Mouse (Mus musculus): Measurements from ENCODE around the gene Tnpo2. TPM values are rescaled to one million over a fixed set of nuclear protein-coding genes. Genes with fewer than 3 reads are reported as not detected.

Tnpo2 gene
- polyA plus RNA-seq, 1 experiment from 2014 or later = 17.9 TPM

DNA sequence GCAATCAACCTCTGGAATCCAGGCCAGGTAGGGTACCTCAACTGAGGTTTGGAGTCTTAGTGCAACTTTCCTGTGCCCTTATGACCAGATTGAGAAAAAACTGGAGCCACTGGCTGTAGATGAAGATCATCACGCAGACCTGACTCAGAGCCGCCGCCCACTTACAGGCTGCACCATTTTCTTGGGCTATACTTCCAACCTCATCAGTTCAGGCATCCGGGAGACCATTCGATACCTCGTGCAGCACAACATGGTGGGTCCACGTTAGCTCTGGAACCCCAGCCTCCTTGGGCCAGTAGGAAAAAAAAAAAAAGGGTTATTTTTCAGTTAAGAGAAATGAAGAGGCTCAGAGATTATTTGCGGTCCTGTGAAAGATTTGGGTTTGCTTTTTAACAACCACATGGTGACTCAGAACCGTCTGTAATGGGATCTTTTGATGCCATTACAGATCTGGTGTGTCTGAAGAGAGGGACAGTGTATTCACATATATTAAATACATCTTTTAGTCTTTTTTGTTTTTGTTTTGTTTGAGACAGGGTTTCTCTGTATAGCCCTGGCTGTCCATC, 35.7 kb downstream of the Tnpo2 start:
- 0 out of 2 replicates have a peak, but pooled peaks have one; percentile 20 for ATAC-seq (ENCODE audit: insufficient read depth)
- DNase-seq = no peak
- Histone ChIP-seq H3K4me3 (ENCODE audit: low read depth, low read length) (peak overlapping the region; percentile 71), H3K27me3 (ENCODE audit: insufficient read depth, low read length) (no peaks in the 10 kb centered on the region), H3K36me3 (ENCODE audit: insufficient read depth) (peaks cover 39% of the 10 kb centered on the region), H3K9me3 (ENCODE audit: low read depth, low read length) (no peaks in the 10 kb centered on the region), H3K4me2 (peak overlapping the region; percentile 81), H3K4me1 (ENCODE audit: insufficient read depth) (peaks cover 6% of the 10 kb centered on the region; the same call in 1 of the 2 replicates), H3K9ac (peak overlapping the region; percentile 74), H3K27ac (ENCODE audit: low read depth) (peak overlapping the region; percentile 95; the same call in 1 of the 2 replicates)
- 30% methylated on average over 9 of the region's 9 CpGs for WGBS
- TF ChIP-seq CTCF (IDR thresholded peaks at IDR 0.05; ENCODE audit: low read depth) = no peak

DNA sequence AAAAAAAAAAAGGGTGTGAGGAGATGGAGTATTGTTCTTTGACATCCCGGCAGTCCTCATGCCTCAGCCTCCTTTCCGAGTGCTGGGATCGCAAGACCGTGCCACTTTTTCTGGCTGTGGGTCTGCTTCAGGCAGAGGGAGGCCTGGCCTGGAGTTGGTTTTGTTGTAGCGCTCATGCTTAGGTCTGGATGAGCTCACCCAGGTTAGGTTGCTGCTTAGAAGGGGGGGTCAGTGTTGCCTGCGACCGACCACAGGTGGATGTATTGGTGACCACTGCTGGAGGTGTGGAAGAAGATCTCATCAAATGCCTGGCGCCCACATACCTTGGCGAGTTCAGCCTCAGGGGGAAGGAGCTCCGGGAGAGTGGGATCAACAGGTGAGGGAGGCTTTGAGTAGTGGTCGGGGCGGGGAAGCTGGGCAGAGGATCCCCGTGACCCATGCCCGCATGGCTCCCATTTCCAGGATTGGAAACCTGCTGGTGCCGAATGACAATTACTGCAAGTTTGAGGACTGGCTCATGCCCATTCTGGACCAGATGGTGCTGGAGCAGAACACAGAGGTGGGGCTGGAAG, 36.4 kb downstream of the Tnpo2 start:
- DNase-seq (no peak), ATAC-seq (ENCODE audit: insufficient read depth) (no peak)
- peak overlapping the region; percentile 81 for H3K4me2 ChIP-seq
- H3K4me3 ChIP-seq (ENCODE audit: low read depth, low read length) = no peak overlapping the region
- peaks cover 6% of the 10 kb centered on the region; the same call in 1 of the 2 replicates for H3K4me1 ChIP-seq (ENCODE audit: insufficient read depth)
- TF ChIP-seq CTCF (IDR thresholded peaks at IDR 0.05; ENCODE audit: low read depth) = no peak
- H3K9me3 ChIP-seq (ENCODE audit: low read depth, low read length) = no peaks in the 10 kb centered on the region
- no peak overlapping the region for H3K9ac ChIP-seq
- H3K27me3 ChIP-seq (ENCODE audit: insufficient read depth, low read length) = no peaks in the 10 kb centered on the region
- 86% methylated on average over 15 of the region's 15 CpGs for WGBS
- no peak overlapping the region for H3K27ac ChIP-seq (ENCODE audit: low read depth)
- peaks cover 43% of the 10 kb centered on the region for H3K36me3 ChIP-seq (ENCODE audit: insufficient read depth)

DNA sequence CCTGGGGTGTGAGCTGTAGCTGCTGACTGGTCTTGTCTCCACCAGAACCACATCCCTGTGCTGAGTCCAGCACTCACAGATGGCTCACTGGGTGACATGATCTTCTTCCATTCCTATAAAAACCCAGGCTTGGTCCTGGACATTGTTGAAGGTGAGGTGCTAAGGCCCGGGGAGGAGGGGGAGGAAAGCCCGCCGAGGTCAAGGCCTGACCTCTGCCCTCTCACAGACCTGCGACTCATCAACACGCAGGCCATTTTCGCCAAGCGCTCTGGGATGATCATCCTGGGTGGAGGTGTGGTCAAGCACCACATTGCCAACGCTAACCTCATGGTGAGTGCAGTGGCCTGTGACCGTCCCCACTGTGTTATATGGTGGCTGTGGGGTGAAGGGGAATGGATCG, 37.5 kb downstream of the Tnpo2 start:
- no peak overlapping the region for H3K27ac ChIP-seq (ENCODE audit: low read depth)
- no peaks in the 10 kb centered on the region for H3K27me3 ChIP-seq (ENCODE audit: insufficient read depth, low read length)
- peaks cover 52% of the 10 kb centered on the region for H3K36me3 ChIP-seq (ENCODE audit: insufficient read depth)
- 75% methylated on average over 10 of the region's 10 CpGs for WGBS
- ATAC-seq (ENCODE audit: insufficient read depth) = no peak
- H3K4me3 ChIP-seq (ENCODE audit: low read depth, low read length) = no peak overlapping the region
- no peak overlapping the region for H3K4me2 ChIP-seq
- H3K9ac ChIP-seq = no peak overlapping the region
- no peaks in the 10 kb centered on the region for H3K9me3 ChIP-seq (ENCODE audit: low read depth, low read length)
- peaks cover 6% of the 10 kb centered on the region; the same call in 1 of the 2 replicates for H3K4me1 ChIP-seq (ENCODE audit: insufficient read depth)
- no peak for DNase-seq
- no peak for TF ChIP-seq CTCF (IDR thresholded peaks at IDR 0.05; ENCODE audit: low read depth)

DNA sequence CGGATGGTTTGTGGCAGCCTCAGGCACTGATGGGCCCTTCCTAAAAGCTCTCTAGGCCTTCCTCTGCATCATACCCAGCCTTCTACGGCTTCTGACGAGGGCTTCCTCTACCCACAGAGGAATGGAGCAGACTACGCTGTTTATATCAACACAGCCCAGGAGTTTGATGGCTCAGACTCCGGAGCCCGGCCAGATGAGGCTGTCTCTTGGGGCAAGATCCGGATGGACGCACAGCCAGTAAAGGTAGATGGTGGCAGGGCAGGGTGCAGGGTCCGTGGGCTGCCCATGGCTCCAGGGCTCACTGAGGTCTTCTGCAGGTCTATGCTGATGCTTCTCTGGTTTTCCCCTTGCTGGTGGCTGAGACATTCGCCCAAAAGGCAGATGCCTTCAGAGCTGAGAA, 37.9 kb downstream of the Tnpo2 start:
- Histone ChIP-seq H3K36me3 (ENCODE audit: insufficient read depth) (peaks cover 52% of the 10 kb centered on the region), H3K9ac (no peak overlapping the region), H3K4me2 (no peak overlapping the region), H3K4me3 (ENCODE audit: low read depth, low read length) (no peak overlapping the region), H3K4me1 (ENCODE audit: insufficient read depth) (peaks cover 8% of the 10 kb centered on the region; the same call in 1 of the 2 replicates), H3K27me3 (ENCODE audit: insufficient read depth, low read length) (no peaks in the 10 kb centered on the region), H3K27ac (ENCODE audit: low read depth) (no peak overlapping the region), H3K9me3 (ENCODE audit: low read depth, low read length) (no peaks in the 10 kb centered on the region)
- WGBS = 87% methylated on average over 10 of the region's 10 CpGs
- ATAC-seq (ENCODE audit: insufficient read depth) = no peak
- TF ChIP-seq CTCF (IDR thresholded peaks at IDR 0.05; ENCODE audit: low read depth) = no peak
- no peak for DNase-seq

DNA sequence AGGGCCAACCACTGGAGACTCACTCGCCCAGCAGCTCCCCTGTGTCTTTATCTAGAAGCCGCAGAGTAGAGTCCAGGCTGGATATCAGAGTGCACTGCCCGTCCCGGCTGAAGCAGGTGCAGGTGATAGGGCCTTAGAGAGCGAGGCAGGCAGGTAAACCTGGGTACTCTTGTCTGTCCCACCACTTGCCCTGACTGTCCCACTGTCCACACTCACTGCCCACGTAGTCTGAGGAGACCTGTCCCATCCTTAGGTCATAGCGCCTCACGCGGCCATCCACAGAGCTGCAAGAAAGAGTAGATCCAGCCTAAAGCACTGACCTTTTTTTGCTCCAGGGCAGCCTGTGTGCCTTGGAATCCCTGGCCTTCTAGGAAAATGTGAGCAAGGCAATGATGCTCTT, 39.3 kb downstream of the Tnpo2 start:
- Histone ChIP-seq H3K27me3 (ENCODE audit: insufficient read depth, low read length) (no peaks in the 10 kb centered on the region), H3K9ac (no peak overlapping the region), H3K4me1 (ENCODE audit: insufficient read depth) (peaks cover 8% of the 10 kb centered on the region; the same call in 1 of the 2 replicates), H3K9me3 (ENCODE audit: low read depth, low read length) (no peaks in the 10 kb centered on the region), H3K36me3 (ENCODE audit: insufficient read depth) (peaks cover 52% of the 10 kb centered on the region), H3K4me2 (no peak overlapping the region), H3K4me3 (ENCODE audit: low read depth, low read length) (no peak overlapping the region), H3K27ac (ENCODE audit: low read depth) (no peak overlapping the region)
- ATAC-seq (ENCODE audit: insufficient read depth) (no peak), DNase-seq (peak; percentile 56)
- TF ChIP-seq CTCF (IDR thresholded peaks at IDR 0.05; ENCODE audit: low read depth) = peak; percentile 61
- 71% methylated on average over 9 of the region's 9 CpGs for WGBS

DNA sequence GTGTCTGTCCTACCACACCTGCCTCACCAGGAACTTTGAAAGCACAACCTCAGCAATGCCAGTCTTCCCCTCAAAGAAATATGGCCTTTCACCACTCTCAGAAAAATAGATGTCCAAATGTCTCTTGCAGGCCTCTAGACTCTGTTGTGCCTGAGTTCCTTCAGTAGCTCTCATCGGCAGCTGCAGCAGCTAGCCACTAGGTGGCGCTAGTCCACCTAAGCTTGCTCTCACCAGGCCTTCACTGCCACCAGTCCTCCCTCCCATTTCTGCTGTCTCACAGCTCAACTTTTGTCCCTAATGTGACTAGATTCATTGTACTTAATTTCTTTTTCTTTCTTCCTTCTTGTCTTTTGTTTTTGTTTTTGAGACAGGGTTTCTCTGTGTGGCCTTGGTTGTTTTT, 40.3 kb downstream of the Tnpo2 start:
- H3K4me2 ChIP-seq = no peak overlapping the region
- ATAC-seq (ENCODE audit: insufficient read depth) = no peak
- no peak overlapping the region for H3K9ac ChIP-seq
- H3K9me3 ChIP-seq (ENCODE audit: low read depth, low read length) = no peaks in the 10 kb centered on the region
- no peak overlapping the region for H3K4me3 ChIP-seq (ENCODE audit: low read depth, low read length)
- DNase-seq = peak; percentile 96
- H3K36me3 ChIP-seq (ENCODE audit: insufficient read depth) = peaks cover 52% of the 10 kb centered on the region
- peaks cover 13% of the 10 kb centered on the region; the same call in 1 of the 2 replicates for H3K4me1 ChIP-seq (ENCODE audit: insufficient read depth)
- TF ChIP-seq CTCF (IDR thresholded peaks at IDR 0.05; ENCODE audit: low read depth) = peak; percentile 99
- H3K27me3 ChIP-seq (ENCODE audit: insufficient read depth, low read length) = no peaks in the 10 kb centered on the region
- 0% methylated on average over 2 of the region's 2 CpGs for WGBS
- H3K27ac ChIP-seq (ENCODE audit: low read depth) = no peak overlapping the region

DNA sequence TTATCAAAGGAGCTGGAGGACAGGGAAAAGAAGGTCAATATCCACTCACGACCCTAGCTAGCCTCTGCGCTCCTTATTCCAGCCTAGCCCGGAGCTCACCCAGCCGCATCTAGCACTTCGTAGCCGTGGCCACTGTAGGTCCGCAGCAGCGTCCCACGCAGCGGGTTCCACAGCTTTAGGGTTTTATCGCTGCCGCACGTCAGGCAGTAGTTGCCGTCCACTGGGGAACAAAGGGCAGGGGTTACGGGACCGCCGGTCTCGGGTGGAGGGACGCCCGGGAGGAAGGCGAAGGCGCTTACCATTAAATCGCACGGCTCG, 43.5 kb downstream of the Tnpo2 start:
- peak overlapping the region; percentile 86 for H3K9ac ChIP-seq
- peaks cover 36% of the 10 kb centered on the region for H3K36me3 ChIP-seq (ENCODE audit: insufficient read depth)
- TF ChIP-seq CTCF (IDR thresholded peaks at IDR 0.05; ENCODE audit: low read depth) = no peak
- H3K27me3 ChIP-seq (ENCODE audit: insufficient read depth, low read length) = no peaks in the 10 kb centered on the region
- no peaks in the 10 kb centered on the region for H3K9me3 ChIP-seq (ENCODE audit: low read depth, low read length)
- H3K27ac ChIP-seq (ENCODE audit: low read depth) = peak overlapping the region; percentile 80; the same call in 1 of the 2 replicates
- DNase-seq = no peak
- peak overlapping the region; percentile 95 for H3K4me2 ChIP-seq
- peaks cover 13% of the 10 kb centered on the region for H3K4me1 ChIP-seq (ENCODE audit: insufficient read depth)
- peak overlapping the region; percentile 87 for H3K4me3 ChIP-seq (ENCODE audit: low read depth, low read length)
- 1% methylated on average over 25 of the region's 25 CpGs for WGBS
- no peak for ATAC-seq (ENCODE audit: insufficient read depth)

Measured in lung, embryonic 14.5 days (tissue).